Mouse (Mus musculus) kidney, adult 2 months (tissue): ENCODE results near the gene Vti1b. TPM values are rescaled to one million over a fixed set of nuclear protein-coding genes. Genes with fewer than 3 reads are reported as not detected.
A peak's percentile ranks its signal among the peaks of the same experiment; 100 is the strongest.

Source experiments
- DNase-seq: peaks from one replicate; pipeline ENCODE4 v3.0.0; 2021
- H3K27ac ChIP-seq: fragments of 200-500 bp; 2 replicates; pipeline ENCODE4 v1.5.1; 2012; ENCODE audit warnings: low read depth, low read length, control low read depth, inconsistent platforms; ENCODE audit not compliant: insufficient read depth
- H3K27me3 ChIP-seq: fragments of 200-500 bp; replicated peaks from 2 replicates; pipeline ENCODE4 v1.6.1; 2012; ENCODE audit warnings: mild to moderate bottlenecking, moderate library complexity, low read length, inconsistent platforms; ENCODE audit not compliant: control insufficient read depth, insufficient read depth
- H3K36me3 ChIP-seq: fragments of 200-500 bp; 2 replicates; pipeline ENCODE4 v1.6.1; 2012; ENCODE audit warnings: mild to moderate bottlenecking, moderate library complexity, low read length, inconsistent platforms; ENCODE audit not compliant: control insufficient read depth, insufficient read depth
- H3K4me1 ChIP-seq: fragments of 200-500 bp; 2 replicates; pipeline ENCODE4 v1.6.1; 2011; ENCODE audit warnings: low read length; ENCODE audit not compliant: control insufficient read depth, insufficient read depth
- H3K4me3 ChIP-seq: fragments of 200-500 bp; 2 replicates; pipeline ENCODE4 v1.5.1; 2011; ENCODE audit warnings: mild to moderate bottlenecking, low read depth, low read length, control low read depth; ENCODE audit not compliant: insufficient read depth
- CTCF ChIP-seq: fragments of 200-500 bp; conservative IDR thresholded peaks from 2 replicates; pipeline ENCODE4 v1.5.1; 2011; ENCODE audit warnings: low read depth, mild to moderate bottlenecking, control low read depth, low read length, moderate library complexity, mixed read lengths; ENCODE audit not compliant: insufficient read depth, insufficient read length
- POLR2A ChIP-seq: fragments of 200-500 bp; IDR thresholded peaks from one replicate; pipeline ENCODE4 v1.6.1; 2011; ENCODE audit warnings: low read depth, low read length, control low read depth
- WGBS: fragments of 180-500 bp; shearing (Covaris S2); methylation state at CpG from one replicate; pipeline ENCODE4 v1.1.7; 2018; 5-methylcytosine and 5-hydroxymethylcytosine counted together
- polyA plus RNA-seq: library from polyadenylated mRNA; depleted of rRNA; stranded (reverse); fragments of >200 nt; gene quantifications from 2 replicates; pipeline ENCODE4 v1.2.3, GENCODE M21; 2012

Gene Vti1b
- polyA plus RNA-seq, 1 experiment, result 50.7 TPM

DNA sequence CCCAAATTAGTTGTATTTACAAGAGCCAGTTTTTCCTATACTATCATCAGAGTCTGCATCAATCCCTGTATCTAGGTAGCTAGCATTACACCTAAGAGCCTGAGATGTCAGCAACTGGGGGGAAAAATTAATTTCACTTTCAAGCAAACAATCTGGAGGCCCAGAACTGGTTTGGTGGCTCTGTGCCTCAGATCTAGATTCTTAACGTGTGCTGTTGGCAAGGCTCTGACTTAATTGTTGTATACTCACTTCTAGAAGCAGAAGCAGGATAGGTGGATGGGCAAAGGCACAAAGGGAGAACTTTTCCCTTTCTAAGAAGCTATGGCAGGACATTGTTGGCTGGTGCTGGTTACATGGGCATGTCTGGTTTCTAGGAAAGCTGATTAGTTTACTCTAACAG is 33.0 kb downstream of the Vti1b start:
- Histone ChIP-seq H3K27me3 (no peaks in the 10 kb centered on the region), H3K4me3 (no peak overlapping the region), H3K27ac (no peak overlapping the region), H3K36me3 (no peaks in the 10 kb centered on the region), H3K4me1 (no peaks in the 10 kb centered on the region)
- TF ChIP-seq POLR2A (no peak), CTCF (no peak)
- WGBS, result 47% methylated on average over 1 of the region's 1 CpGs
- no peak for DNase-seq

DNA sequence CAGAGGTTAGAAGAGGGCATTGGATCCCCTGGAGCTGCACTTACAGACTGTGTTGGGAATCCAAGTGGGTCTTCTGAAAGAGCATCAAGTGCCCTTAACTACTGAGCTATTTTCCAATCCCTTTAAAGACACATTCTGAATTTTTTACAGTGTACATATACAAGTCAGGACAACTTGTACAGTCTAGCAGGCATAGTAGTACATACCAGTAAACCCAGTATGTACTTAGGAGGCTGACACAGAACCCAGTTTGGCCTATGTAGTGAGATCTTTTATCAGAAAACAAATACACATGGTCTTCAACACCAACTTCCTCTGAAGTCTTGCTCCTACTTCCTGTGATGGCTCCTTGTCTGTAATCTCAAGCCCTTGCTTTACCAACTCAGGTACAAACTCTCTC is 33.5 kb downstream of the Vti1b start:
- H3K4me3 ChIP-seq, result no peak overlapping the region
- no peaks in the 10 kb centered on the region for H3K27me3 ChIP-seq
- no peaks in the 10 kb centered on the region for H3K36me3 ChIP-seq
- no peak for DNase-seq
- no peak overlapping the region for H3K27ac ChIP-seq
- no peaks in the 10 kb centered on the region for H3K4me1 ChIP-seq
- no peak for TF ChIP-seq POLR2A
- TF ChIP-seq CTCF, result no peak

DNA sequence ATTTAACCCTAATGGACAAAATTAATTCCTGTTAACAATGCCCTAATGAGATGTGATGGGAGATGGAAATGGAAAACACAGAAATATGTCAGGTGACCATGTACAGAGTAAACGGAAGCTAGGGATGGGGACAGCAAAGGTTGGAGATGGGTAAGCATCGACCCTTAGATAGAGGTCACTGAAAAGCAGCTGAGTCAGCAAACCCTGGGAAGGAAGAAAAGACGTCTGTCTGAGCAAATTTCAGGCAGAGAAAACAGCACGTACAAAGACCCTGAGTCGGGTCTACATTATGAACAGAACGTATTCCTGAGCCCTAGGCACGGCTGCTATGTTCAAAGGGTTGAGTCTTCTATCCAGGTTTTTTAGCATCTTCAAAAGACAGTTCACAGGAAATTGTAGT is 35.5 kb downstream of the Vti1b start:
- DNase-seq, result no peak
- Histone ChIP-seq H3K4me3 (no peak overlapping the region), H3K4me1 (no peaks in the 10 kb centered on the region), H3K27me3 (no peaks in the 10 kb centered on the region; the same call in 1 of the 2 replicates), H3K27ac (no peak overlapping the region), H3K36me3 (no peaks in the 10 kb centered on the region)
- TF ChIP-seq CTCF (no peak), POLR2A (no peak)
- WGBS, result 72% methylated on average over 7 of the region's 7 CpGs

DNA sequence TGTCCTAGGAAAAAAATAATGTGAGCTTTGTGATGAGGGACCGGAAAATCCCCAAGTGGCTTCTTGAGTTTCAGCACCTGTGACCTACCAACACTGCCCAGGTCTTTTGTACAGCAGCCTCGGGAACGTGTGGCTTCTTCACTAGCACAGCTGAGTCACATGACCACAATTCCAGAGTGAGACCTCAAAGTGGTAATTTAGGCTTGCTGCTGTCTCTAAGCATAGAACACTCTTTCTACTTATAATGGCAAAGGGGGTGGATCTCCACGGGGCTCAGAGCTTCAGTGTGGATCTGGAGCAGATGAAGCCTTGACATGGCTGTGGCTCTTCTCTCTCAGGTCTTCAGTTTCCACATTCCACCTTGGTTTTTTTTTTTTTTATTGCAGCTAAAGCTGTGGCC is 37.4 kb downstream of the Vti1b start:
- TF ChIP-seq CTCF (no peak), POLR2A (no peak)
- no peak overlapping the region for H3K27ac ChIP-seq

DNA sequence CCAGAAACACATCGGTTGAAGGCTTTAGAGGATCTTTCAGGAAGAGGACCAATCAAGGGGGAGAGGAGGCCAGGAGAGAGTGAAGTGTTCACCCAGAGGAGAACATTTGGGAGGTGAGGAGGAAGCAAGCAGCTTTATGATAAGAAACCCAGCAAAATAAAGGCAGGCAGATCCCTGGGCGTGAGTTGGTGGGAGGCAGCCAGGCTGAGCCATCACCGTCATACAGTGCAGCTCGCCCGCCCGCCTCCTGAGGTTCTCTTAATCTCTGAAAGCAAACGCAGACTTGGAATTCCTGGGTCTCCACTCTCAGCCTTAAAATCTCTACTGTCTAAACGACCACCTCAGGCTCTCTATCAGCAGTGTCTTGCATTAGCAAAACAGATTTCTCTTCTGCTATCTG is 37.8 kb downstream of the Vti1b start:
- Histone ChIP-seq H3K27me3 (no peaks in the 10 kb centered on the region; the same call in 1 of the 2 replicates), H3K4me1 (no peaks in the 10 kb centered on the region), H3K36me3 (no peaks in the 10 kb centered on the region), H3K27ac (no peak overlapping the region), H3K4me3 (no peak overlapping the region)
- no peak for DNase-seq
- 60% methylated on average over 8 of the region's 8 CpGs for WGBS
- TF ChIP-seq CTCF (no peak), POLR2A (no peak)

More for the DNA sequence above, 37.4 kb downstream of the Vti1b start:
- no peaks in the 10 kb centered on the region for H3K36me3 ChIP-seq
- 31% methylated on average over 4 of the region's 4 CpGs for WGBS
- H3K4me1 ChIP-seq, result no peaks in the 10 kb centered on the region
- DNase-seq, result no peak
- no peaks in the 10 kb centered on the region; the same call in 1 of the 2 replicates for H3K27me3 ChIP-seq
- no peak overlapping the region for H3K4me3 ChIP-seq

DNA sequence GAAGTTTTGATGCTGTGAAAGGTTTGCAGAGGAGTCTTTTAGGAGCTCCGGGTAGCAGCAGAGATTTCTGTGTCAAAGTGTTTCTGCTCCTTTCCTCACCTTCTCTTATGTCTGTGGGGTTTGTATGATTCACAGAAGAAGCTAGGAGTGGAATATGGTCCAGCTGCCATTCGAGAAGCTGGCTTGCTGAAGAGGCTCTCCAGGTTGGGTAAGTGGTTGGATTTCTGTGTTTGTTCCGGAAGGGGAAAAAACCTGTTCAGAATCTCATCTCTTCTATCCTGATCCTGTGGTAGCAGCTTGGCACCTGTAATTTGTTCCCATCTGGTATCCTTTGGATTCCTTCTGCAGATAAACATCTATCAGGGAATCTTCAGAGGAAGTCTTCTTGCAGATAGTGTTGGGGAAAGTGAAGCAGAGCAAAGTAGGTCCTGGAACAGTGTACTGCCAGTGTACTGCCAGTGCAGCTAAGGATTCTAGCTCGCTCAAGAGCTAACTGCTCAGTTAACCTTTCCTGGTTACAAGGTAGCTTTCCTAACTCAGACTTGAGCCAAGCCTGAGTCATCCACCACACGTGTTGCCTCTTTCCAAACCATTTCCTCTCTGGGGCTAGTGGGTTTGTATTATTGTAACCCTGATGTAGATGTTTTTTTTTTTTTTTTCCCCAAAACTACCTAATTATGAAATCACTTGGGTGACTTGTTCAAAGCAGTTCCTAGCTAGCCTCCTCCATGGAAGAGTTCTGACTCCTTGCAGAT is 40.6 kb downstream of the Vti1b start:
- TF ChIP-seq CTCF, result no peak
- no peak for TF ChIP-seq POLR2A
- Histone ChIP-seq H3K4me3 (no peak overlapping the region), H3K27me3 (no peaks in the 10 kb centered on the region; the same call in 1 of the 2 replicates), H3K36me3 (no peaks in the 10 kb centered on the region), H3K27ac (no peak overlapping the region), H3K4me1 (no peaks in the 10 kb centered on the region)
- WGBS, result 44% methylated on average over 5 of the region's 5 CpGs
- no peak for DNase-seq

DNA sequence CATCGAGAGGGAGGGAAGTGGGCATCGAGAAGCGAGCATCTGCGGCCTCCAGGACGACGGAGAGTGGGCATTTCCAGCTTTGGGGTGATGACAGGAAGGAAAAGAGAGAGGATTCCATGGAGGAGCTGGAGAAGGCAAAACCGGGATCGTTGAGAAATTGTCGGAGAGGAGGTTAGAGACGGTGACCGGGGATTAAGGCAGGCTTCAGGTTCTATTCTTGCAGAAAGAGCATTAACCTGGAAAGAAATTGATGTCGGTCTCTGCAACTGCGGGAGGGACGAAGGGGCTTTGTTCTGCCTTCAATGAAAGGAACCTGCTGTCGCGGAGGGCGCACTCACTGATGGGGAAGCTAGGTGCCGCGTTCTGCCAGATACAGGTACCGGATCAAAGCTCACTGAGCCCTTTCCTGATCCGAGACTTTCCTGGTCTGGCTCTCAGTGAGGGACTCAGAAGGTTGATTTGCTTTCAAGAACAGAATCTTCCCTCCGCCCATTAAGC is 41.2 kb downstream of the Vti1b start:
- no peaks in the 10 kb centered on the region for H3K36me3 ChIP-seq
- H3K27ac ChIP-seq, result no peak overlapping the region
- 6% methylated on average over 22 of the region's 22 CpGs for WGBS
- TF ChIP-seq POLR2A (no peak), CTCF (no peak)
- no peaks in the 10 kb centered on the region; the same call in 1 of the 2 replicates for H3K27me3 ChIP-seq
- H3K4me3 ChIP-seq, result peak overlapping the region; percentile 47
- no peaks in the 10 kb centered on the region for H3K4me1 ChIP-seq
- no peak for DNase-seq
